Mouse (Mus musculus) thymus, postnatal 25 days (tissue): ENCODE measurements at regions not wholly inside any gene's neighbourhood (a gene's known extent, or its start where the extent isn't known, plus 50 kb on each side); places are given as distances from the start of the nearest gene placed in this dataset.

Source experiments
- DNase-seq: peaks from one replicate; pipeline ENCODE4 v3.0.0; 2022

DNA sequence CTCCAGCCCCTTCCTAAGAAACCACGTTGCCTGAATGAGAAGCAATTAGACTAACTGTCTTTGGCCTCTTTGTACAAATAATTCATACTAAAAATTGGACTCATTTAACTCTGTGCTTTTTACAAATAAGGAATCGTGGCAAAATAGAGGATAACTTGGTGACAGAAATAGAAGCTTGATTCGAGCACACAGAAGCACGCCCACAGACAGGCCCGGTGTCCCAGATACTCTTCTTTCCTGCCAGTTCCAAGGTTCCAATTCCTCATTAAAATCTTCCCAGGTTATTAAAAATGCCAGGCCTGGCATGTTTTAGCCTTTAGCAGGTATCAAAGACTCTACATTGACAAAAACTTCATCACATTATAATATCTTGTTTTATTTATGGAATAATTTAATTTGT lies 96.2 kb upstream of the Rxylt1 start:
- DNase-seq: no peak

DNA sequence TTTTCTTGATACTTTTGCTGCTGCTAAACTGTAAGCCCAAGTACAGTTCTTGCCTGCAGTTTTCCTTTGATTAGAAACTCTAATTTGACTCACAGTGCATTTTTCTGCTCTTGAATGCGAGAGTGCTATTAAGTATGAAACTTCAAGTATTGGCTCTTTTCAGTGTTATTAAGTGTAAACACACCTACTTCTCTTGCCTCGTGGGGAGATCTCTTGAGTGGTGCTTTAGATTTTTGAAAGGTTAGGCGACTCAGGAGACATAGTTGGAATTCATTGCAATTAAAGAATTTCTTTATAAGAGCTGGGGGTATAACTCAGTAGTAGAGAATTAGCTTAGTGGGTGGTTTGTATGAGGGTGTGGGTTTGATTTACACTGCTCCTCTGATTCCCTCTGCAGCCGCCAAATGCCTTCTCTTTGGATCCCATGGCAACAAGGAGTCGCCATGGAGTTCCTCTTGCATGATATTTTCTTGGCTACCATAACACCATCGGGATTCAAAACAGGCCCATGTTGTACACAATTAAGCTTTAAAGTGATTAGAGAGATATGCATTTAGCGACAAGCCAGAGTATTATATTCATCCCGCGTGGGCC lies 88.1 kb upstream of the Rxylt1 start:
- no peak for DNase-seq

GRCm38 (mm10) chr10:122183025-122183424 lies 85.9 kb upstream of the Rxylt1 start:
- no peak for DNase-seq

GRCm38 (mm10) chr10:122149038-122149437 lies 51.9 kb upstream of the Rxylt1 start:
- no peak for DNase-seq

GRCm38 (mm10) chr10:122148609-122149008 lies 51.4 kb upstream of the Rxylt1 start:
- no peak for DNase-seq
